Mouse (Mus musculus) heart, postnatal 36 days (tissue): Measurements from ENCODE around the gene Krtap26-1. TPM values are rescaled to one million over a fixed set of nuclear protein-coding genes. Genes with fewer than 3 reads are reported as not detected.

Source experiments
- DNase-seq, 2 experiments: peaks; one replicate each; pipeline ENCODE4 v3.0.0; 2021 to 2022
- intact Hi-C: fragments of 180-260 bp; cut with DNase I; formaldehyde crosslinking; loops from one replicate; pipeline ENCODE4 v1.15.1; 2025
- total RNA-seq, 2 experiments: library from RNA; stranded (reverse); gene quantifications; 2 replicates each; pipeline ENCODE4 v1.2.3; 2021

Gene Krtap26-1
- total RNA-seq: not detected

DNA sequence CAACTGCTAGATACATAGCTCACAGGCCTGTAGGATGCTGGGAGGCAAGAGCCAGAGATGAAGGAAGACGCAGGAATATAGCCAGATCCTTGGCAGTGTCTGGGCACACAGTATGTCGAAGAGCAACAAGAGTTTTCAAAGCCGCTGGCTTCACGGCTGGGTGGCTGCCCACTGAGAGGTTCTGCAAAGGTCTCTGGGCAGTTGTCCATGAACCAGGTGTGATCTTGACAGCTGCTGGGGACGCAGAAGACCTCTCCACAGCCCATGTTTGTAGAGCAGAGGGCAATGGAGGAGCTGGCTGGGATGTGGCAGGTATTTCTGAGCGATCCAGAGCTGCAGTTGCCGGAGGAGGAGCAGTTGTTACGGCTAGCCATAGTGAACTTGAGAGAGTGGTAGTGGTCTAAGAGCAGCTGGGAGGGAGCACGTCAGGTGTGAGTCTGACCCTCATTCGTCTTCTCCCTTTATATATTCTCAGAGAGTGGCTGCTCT lies at the start of gene Krtap26-1:
Gene Krtap26-1, minus strand, starts transcription at position 439 of the 489 bp plus-strand sequence.
- no peak for DNase-seq
- intact Hi-C loops: no loop called here

DNA sequence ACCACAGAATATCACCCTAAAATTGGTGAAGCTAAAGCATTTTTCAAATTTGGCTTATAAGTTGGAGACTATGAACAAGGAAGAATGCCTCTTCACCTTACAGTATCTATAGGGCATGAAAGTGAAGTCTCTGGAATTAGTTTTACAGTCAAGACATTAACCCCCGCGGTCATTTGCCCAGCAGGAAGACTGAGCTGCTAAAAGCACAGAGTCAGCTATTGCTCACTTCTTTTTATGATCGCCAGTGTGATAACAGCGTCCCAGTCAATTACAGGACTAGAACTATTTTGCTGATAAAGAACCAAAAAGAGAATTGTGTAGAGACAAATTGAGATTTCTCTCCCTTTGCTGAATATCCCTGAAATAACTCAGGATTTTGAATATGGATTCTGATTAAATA lies 48.7 kb upstream of the Krtap26-1 start:
- intact Hi-C loops: no loop called here
- no peak for DNase-seq

DNA sequence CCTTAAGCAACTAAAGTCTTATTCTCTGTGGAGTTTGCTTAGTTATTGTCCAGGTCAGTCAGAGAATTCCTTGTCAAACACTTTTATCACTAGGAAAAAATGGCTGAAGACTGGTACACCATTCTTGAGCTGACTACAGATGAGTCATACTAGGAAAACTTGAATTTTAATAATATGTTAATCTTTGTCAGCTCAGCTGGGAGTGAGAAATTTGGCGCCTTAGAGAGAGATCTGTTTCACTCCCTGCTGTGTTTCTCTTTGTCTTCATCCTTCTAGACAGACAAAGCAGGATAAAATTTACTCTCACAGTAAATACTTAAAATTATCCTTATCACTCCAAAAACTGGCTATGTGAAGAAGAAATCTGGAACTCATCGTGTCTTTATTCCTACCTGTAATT lies 33.7 kb upstream of the Krtap26-1 start:
- intact Hi-C loops: no loop called here
- no peak for DNase-seq

DNA sequence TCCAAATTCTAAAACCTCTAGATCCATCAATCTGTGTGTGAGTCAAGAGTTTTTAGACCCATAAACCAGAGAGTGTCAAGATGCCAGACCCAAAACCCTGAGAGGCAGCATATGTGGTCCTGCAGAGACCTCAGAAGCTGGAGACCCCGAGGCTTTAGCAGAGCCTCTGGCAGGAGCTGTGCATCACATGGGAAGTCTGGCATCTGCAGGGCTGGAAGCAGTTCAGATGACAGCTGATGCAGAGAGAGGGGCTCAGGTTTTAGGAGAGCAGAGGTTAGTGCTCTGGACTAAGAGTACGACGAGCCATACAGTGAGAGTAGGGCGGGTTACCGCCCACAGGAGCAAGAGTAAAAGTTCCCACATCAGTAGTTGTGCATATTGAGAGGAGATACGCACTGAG lies 31.5 kb upstream of the Krtap26-1 start:
- intact Hi-C loops: no loop called here

DNA sequence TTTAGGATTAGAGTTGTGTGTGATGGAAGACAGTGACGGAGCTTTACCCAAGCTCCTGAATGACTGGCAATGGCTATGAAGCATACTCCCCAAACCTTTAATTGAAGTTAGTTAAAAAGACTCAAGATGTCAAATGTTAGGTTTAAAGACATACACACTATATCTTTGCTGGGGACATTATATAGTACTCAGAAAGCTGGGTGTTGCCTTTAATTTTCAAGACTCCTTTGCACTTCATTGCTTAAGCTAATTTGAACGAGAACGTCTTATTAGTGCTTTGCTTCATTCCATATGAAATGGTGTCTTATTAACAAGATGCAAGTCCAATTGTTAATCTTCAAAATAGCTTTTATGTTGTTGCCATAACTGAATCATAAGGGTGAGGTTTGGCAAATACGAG lies 24.0 kb upstream of the Krtap26-1 start, which contains the start of gene Krtap27-1:
Gene Krtap27-1, minus strand, starts transcription at position 101 of the 400 bp plus-strand sequence.
- intact Hi-C loops: no loop called here
- DNase-seq: no peak

More for the DNA sequence above, 31.5 kb upstream of the Krtap26-1 start:
- DNase-seq: no peak

DNA sequence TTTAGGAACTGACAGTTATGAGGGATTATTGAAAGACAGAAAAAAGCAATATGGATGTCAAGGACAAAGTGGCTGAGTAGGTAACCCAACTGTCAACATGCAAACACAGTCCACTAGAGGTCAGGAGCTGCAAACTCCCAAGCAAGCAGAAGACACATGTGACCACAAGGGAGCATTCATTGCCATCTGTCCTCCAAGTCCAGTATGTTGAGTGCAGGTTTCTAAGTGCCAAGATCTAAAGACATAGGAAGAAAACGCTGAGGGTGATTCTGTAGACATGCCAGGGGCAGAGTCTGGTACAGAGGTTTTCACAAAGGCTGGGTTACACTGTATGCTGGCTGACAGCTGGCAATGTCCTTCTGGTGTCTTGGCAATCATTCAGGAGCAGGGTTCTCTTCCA lies 9.8 kb upstream of the Krtap26-1 start:
- intact Hi-C loops: no loop called here
- DNase-seq: no peak

DNA sequence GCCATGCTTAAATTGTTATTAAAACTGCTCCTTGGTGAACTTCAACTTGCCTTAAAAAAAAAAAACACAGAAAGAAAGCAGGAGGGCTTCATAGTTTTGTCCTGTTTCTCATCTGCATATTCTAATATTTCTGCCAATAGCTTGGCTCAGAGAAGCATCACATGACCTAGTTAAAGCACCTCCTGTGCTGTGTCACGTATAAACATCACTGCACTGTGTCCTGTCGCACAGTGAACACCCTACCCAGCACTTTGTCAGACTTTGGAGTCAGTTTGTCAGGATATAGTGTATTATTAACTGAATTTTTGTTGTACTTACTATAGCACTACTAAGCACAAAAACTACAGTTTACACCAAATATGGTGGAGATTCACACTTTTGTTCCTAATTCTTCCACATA lies 4.4 kb upstream of the Krtap26-1 start:
- intact Hi-C loops: no loop called here
- DNase-seq: no peak

DNA sequence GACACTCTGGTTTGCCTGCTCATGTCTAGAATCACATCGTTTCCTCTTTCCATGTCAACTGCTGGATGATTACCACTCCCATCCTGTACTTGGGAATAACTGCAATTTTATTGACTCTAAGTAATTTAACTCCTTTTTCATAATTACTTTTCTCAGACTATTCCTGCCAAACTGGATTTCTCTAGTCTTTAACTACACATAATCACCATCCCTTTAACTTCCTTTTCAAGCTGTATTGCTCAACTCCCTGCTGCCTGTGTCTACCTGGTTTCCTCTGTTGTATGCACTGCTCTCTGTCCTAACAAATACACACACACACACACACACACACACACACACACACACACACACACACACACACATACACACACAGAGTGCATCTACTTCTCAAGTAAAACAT lies 3.5 kb upstream of the Krtap26-1 start:
- intact Hi-C loops: no loop called here
- no peak for DNase-seq

DNA sequence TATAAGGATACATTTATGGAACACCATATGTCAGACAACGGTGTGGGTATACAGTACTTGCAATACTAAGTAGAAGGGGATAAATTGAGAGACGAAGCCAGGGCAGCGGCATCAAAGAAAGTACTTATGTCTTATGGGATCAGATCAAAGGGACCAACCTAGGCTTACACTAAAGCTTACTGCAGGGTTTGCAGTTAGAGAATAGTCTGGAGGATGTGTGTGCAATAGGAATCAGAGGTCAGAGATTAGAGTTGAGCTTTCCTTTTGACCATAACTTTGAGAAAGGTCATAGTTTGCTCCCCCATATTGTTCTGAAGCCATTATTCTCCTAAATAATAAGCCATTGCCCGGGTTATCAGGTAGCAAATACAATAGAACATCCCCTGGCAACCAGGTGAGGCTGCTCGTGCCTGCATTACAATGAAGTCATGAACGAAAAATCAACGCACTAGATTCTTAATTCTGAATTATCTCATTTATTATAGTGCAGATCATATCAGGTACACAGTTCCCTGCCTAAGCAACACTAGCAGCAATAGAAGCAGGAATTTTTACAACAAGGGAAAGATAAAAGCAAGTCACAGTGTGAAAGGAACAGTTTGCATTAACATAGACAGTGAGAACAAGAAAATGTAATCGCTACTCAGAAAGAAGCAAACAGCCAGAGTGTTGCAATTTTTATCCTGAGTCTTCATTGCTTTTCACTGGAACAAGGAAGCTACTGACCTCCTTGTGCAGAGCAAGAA lies 1.1 kb downstream of the Krtap26-1 start:
- intact Hi-C loops: no loop called here
- DNase-seq: no peak

DNA sequence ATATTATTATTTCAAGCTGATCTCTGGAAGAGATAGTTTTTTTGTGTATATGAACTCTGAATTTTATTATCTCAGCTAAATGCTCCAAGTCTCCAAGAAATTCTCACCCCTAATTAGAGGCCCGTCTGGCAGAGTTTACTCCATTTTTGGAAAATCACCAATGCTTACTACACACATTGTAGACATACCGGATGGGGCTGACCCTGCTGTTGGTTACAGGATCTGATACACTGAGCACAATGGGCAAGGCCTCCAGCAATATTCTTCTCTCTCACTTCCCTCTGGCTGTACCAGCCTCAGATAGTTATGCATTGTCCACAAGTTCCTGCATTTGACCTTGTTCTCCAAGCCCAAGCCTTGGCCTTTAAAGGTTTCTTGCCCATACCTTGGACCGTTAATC lies 7.5 kb downstream of the Krtap26-1 start:
- intact Hi-C loops: no loop called here
- no peak for DNase-seq

GRCm38 (mm10) chr16:88635142-88635541 lies 12.5 kb downstream of the Krtap26-1 start:
- DNase-seq: no peak
- intact Hi-C loops: no loop called here

- DNase-seq: no peak
- intact Hi-C loops: no loop called here
Observed at GRCm38 (mm10) chr16:88631474-88631873, 16.1 kb downstream of the Krtap26-1 start.

DNA sequence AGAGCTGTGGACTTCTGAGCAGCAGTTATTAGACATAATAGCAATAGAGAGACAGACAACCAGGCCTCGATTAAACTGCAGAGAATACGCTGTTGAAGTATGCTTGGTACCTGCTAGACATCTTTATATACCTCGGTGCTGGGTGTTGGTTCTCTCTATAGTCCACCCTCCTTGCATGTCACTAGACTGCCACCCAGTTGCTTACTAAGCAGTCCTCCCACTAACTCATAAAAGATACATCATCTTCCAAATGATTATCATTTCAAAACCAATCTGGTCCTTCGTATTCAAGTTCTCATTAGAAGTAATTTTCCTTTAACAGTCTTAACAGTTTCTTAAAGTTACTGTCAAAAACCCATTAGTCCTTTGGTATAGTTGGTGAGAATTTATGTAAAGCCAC lies 20.0 kb downstream of the Krtap26-1 start, which contains the start of gene 2310079G19Rik:
Gene 2310079G19Rik, minus strand, starts transcription at position 101 of the 400 bp plus-strand sequence.
- intact Hi-C loops: no loop called here
- DNase-seq: no peak

GRCm38 (mm10) chr16:88612712-88613111 lies 34.9 kb downstream of the Krtap26-1 start:
- intact Hi-C loops: no loop called here
- no peak for DNase-seq

- DNase-seq: no peak
- intact Hi-C loops: no loop called here
Observed at GRCm38 (mm10) chr16:88611922-88612321, 35.7 kb downstream of the Krtap26-1 start, which contains the start of gene Krtap24-1. TSS of gene Krtap24-1 (minus strand) at chr16:88612279.

GRCm38 (mm10) chr16:88604570-88604969 lies 43.0 kb downstream of the Krtap26-1 start:
- intact Hi-C loops: no loop called here
- DNase-seq: no peak

DNA sequence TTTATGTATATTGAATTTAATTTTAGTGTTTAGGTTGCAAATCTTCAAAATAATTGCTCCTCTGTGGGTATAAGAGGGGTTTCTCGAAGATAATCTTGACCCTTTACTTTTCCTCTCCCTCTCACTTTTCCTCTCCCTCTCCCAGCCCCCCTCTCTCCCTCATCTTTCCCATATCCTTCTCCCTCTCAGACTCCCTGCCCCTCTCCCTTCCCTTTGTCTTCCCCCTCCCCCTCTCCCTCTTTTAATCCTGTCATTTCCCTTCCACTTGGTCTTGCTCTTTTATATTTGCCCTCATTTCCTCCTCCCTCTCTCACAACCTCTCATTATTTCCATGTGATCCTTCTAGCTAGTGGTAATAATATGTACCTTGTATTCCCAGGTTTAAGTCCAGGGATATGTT lies 45.1 kb downstream of the Krtap26-1 start:
- DNase-seq: no peak
- intact Hi-C loops: no loop called here

DNA sequence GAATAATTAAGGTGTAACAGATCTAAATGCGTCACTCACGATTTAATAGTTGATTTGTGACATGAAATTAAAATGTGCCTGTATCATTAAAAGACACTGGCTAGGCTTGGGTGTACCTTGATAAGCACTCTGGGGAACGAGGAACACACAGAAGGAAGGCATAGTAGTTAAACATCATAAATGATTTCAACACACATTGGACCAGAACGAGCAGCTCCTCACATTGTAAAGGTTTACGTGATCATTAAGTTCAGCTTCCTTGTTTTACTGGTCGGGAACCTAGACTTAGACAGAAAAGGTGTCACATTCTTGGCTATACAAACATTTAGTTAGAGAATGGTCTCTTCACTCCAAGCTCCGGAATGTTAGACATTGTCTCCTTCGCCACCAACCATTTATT lies 47.3 kb downstream of the Krtap26-1 start:
- DNase-seq: no peak
- intact Hi-C loops: no loop called here

- intact Hi-C loops: no loop called here
- no peak for DNase-seq
Observed at GRCm38 (mm10) chr16:88599504-88600237, 47.9 kb downstream of the Krtap26-1 start.
